Mouse (Mus musculus): ENCODE results near the gene Ammecr1. TPM values are rescaled to one million over a fixed set of nuclear protein-coding genes. Genes with fewer than 3 reads are reported as not detected.

Ammecr1 gene
- polyA plus RNA-seq, 1 experiment from 2014 or later = 4.1 TPM

DNA sequence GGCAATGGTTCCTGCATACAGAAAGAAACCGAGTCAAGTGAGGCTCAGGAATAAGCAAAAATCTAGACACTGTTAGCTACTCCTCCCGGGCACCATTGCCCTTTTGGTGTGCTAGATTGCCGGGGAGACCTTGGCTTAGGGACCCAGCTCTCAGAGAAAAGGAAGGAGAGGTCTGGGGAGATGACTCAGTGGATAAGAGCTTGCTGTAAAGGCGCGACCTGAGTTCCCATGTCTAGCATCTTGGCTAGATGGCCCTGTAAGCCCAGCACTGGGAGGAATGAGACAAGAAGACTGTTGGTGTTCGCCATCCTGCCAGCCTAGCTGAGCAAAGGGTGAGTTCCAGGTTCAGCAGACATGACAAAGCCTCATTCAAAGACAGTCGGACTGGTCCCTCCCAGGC, 127.1 kb downstream of the Ammecr1 start:
- Histone ChIP-seq H3K4me2 (ENCODE audit: low read depth, low read length) (no peak overlapping the region), H3K9ac (replicated peaks; ENCODE audit: low read depth, low read length) (no peak overlapping the region), H3K36me3 (ENCODE audit: control insufficient read depth, insufficient read depth, low read length) (no peaks in the 10 kb centered on the region), H3K4me3 (ENCODE audit: low read depth, low read length) (no peak overlapping the region), H3K4me1 (ENCODE audit: control insufficient read depth, insufficient read depth, low read length) (no peaks in the 10 kb centered on the region), H3K27me3 (ENCODE audit: control insufficient read depth, insufficient read depth, low read length) (no peaks in the 10 kb centered on the region), H3K27ac (ENCODE audit: low read depth, low read length) (no peak overlapping the region), H3K9me3 (ENCODE audit: control insufficient read depth, low read length) (no peaks in the 10 kb centered on the region)
- WGBS = 89% methylated on average over 7 of the region's 7 CpGs
- no peak for ATAC-seq (ENCODE audit: low read depth)

DNA sequence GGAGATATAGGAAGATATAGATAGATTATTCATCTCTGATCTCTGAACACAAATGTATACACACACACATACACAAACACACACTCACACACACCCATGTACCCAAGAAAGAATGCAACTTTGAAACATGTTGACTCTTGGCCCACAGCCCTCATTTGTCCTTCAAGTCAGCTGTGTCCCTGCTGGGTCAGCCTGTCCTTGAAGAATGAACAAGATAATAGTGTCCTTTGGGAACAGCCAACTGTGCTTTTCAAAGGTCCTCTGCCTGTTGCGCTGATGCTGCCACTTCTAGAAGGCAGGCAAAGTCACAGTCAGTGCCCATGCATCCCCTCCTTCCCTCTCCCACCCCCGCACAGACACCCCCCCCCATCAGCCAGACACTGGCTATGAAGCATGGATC, 127.7 kb downstream of the Ammecr1 start:
- no peaks in the 10 kb centered on the region for H3K36me3 ChIP-seq (ENCODE audit: control insufficient read depth, insufficient read depth, low read length)
- no peak overlapping the region for H3K27ac ChIP-seq (ENCODE audit: low read depth, low read length)
- 80% methylated on average over 1 of the region's 2 CpGs for WGBS
- no peak for ATAC-seq (ENCODE audit: low read depth)
- H3K4me2 ChIP-seq (ENCODE audit: low read depth, low read length) = no peak overlapping the region
- H3K4me3 ChIP-seq (ENCODE audit: low read depth, low read length) = no peak overlapping the region
- no peaks in the 10 kb centered on the region for H3K9me3 ChIP-seq (ENCODE audit: control insufficient read depth, low read length)
- H3K4me1 ChIP-seq (ENCODE audit: control insufficient read depth, insufficient read depth, low read length) = no peaks in the 10 kb centered on the region
- no peak overlapping the region for H3K9ac ChIP-seq (replicated peaks; ENCODE audit: low read depth, low read length)
- H3K27me3 ChIP-seq (ENCODE audit: control insufficient read depth, insufficient read depth, low read length) = no peaks in the 10 kb centered on the region

DNA sequence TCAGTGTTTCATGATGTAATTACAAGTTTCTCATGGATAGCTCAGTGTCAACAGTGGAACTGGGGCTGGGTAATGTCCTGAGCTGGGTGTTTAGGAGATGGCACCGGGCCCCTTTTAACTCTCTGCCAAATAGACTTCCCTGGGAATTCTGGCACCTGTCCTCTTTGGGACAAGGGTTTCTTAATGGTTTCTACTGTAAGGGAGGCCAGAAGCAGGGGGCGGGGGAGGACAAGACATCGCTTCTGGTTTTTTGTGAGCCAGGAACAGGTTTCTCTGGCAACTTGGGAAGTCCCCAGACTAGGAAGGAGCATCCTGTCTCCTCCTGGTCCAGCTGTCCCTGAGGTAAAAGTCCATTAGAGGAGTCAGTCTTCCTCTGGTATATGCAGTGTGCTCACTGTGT, 129.2 kb downstream of the Ammecr1 start:
- 88% methylated on average over 3 of the region's 3 CpGs for WGBS
- Histone ChIP-seq H3K4me2 (ENCODE audit: low read depth, low read length) (no peak overlapping the region), H3K36me3 (ENCODE audit: control insufficient read depth, insufficient read depth, low read length) (no peaks in the 10 kb centered on the region), H3K9ac (replicated peaks; ENCODE audit: low read depth, low read length) (no peak overlapping the region), H3K27me3 (ENCODE audit: control insufficient read depth, insufficient read depth, low read length) (no peaks in the 10 kb centered on the region), H3K9me3 (ENCODE audit: control insufficient read depth, low read length) (no peaks in the 10 kb centered on the region), H3K27ac (ENCODE audit: low read depth, low read length) (no peak overlapping the region), H3K4me3 (ENCODE audit: low read depth, low read length) (no peak overlapping the region), H3K4me1 (ENCODE audit: control insufficient read depth, insufficient read depth, low read length) (no peaks in the 10 kb centered on the region)
- ATAC-seq (ENCODE audit: low read depth) = no peak

DNA sequence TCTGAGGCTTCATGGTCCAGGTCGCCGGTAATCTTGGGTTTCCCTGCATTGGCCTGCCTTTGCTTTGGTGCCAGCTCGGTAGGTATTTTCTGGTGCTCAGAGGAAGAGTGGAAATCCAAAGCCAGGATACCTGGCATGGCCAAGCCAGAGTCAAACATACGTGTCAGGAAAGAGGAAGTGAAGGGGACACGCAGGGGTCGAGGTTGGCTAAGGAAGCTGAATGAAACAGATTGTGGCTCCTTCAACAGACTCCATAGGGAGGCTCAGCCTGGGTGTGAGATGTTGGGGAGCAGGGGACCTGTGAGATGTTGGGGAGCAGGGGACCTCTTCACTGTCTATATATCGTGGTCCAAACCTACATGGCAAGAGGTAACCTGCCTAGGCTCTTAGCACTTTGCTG, 130.1 kb downstream of the Ammecr1 start:
- H3K4me1 ChIP-seq (ENCODE audit: control insufficient read depth, insufficient read depth, low read length) = no peaks in the 10 kb centered on the region
- H3K4me2 ChIP-seq (ENCODE audit: low read depth, low read length) = no peak overlapping the region
- H3K4me3 ChIP-seq (ENCODE audit: low read depth, low read length) = no peak overlapping the region
- no peaks in the 10 kb centered on the region for H3K9me3 ChIP-seq (ENCODE audit: control insufficient read depth, low read length)
- no peak for ATAC-seq (ENCODE audit: low read depth)
- no peak overlapping the region for H3K9ac ChIP-seq (replicated peaks; ENCODE audit: low read depth, low read length)
- WGBS = 96% methylated on average over 7 of the region's 7 CpGs
- H3K27me3 ChIP-seq (ENCODE audit: control insufficient read depth, insufficient read depth, low read length) = no peaks in the 10 kb centered on the region
- H3K36me3 ChIP-seq (ENCODE audit: control insufficient read depth, insufficient read depth, low read length) = no peaks in the 10 kb centered on the region
- no peak overlapping the region for H3K27ac ChIP-seq (ENCODE audit: low read depth, low read length)

DNA sequence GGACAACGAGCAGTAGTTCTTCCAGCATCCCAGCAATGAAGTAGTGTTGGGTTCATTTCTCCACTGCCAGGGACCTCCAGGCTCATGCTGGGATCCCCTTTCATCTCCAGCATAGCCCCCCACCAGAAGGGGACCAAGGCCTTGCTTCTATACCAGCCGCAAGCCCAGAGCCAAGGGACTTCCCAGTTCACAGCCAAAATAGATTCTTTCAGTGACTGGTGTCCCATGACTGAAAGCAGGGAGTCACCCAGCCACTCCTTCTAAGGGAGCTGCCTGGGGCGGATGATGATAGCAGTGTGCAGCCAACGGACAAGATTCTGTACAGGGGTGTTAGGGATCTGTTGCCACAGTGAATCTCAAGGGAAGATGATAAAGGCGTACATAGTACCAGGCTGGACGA, 131.7 kb downstream of the Ammecr1 start:
- Histone ChIP-seq H3K27ac (ENCODE audit: low read depth, low read length) (no peak overlapping the region), H3K4me3 (ENCODE audit: low read depth, low read length) (no peak overlapping the region), H3K9me3 (ENCODE audit: control insufficient read depth, low read length) (no peaks in the 10 kb centered on the region), H3K4me1 (ENCODE audit: control insufficient read depth, insufficient read depth, low read length) (no peaks in the 10 kb centered on the region), H3K36me3 (ENCODE audit: control insufficient read depth, insufficient read depth, low read length) (no peaks in the 10 kb centered on the region), H3K9ac (replicated peaks; ENCODE audit: low read depth, low read length) (no peak overlapping the region), H3K27me3 (ENCODE audit: control insufficient read depth, insufficient read depth, low read length) (no peaks in the 10 kb centered on the region), H3K4me2 (ENCODE audit: low read depth, low read length) (no peak overlapping the region)
- WGBS = 89% methylated on average over 6 of the region's 6 CpGs
- ATAC-seq (ENCODE audit: low read depth) = no peak

DNA sequence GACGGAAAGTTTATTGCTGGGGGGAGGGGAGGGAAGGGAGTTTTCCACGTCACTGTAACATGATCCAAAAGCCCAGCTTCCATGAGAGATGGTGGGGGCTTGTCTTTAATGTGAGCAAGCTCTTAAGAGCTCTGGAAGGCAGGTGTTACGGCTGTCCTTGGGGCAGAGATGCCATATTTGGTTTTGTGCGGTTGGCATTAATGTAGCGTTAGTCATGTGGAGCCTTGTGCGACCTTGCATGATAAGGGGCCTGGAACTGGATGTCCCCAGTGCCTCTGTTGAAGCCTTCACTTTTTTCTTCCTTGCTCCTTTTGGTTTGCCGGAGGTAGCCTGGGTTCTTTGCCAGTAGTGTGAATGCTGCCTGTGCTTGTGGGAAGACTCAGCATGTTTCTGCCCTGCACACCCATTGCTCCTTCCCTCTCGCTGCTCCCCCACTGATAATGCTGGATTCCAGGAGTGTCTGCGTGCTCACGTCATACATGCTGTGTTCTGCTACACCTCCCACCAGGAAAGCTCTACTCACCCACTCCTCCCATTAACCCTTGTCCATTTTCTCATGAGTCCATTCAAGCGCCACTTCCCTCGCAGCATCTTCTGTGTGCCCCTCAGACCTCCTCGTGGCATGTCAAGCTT, 133.2 kb downstream of the Ammecr1 start:
- Histone ChIP-seq H3K9me3 (ENCODE audit: control insufficient read depth, low read length) (no peaks in the 10 kb centered on the region), H3K27ac (ENCODE audit: low read depth, low read length) (no peak overlapping the region)
- 78% methylated on average over 13 of the region's 13 CpGs for WGBS

DNA sequence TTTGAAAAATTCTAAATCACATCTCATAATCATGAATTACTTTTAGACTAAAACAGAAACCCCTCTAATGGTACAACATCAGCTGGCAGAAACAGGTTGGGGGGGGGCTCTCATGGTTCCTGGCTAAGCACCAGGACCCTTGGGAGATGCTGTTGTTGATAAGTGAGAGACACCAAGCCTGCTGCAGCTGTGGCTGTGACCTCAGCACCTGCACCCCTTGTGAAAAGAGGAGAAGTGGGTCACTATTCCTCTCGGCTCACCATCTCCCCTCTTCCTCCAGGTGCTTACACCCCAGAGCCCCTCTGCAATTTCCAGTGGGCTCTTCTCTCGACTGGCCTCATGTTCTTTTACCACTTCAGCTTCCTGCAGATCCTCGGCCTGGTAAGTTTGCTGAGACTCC, 134.3 kb downstream of the Ammecr1 start:
- Histone ChIP-seq H3K4me2 (ENCODE audit: low read depth, low read length) (no peak overlapping the region), H3K4me1 (ENCODE audit: control insufficient read depth, insufficient read depth, low read length) (no peaks in the 10 kb centered on the region), H3K36me3 (ENCODE audit: control insufficient read depth, insufficient read depth, low read length) (no peaks in the 10 kb centered on the region), H3K9me3 (ENCODE audit: control insufficient read depth, low read length) (no peaks in the 10 kb centered on the region), H3K27ac (ENCODE audit: low read depth, low read length) (no peak overlapping the region), H3K27me3 (ENCODE audit: control insufficient read depth, insufficient read depth, low read length) (no peaks in the 10 kb centered on the region), H3K4me3 (ENCODE audit: low read depth, low read length) (no peak overlapping the region), H3K9ac (replicated peaks; ENCODE audit: low read depth, low read length) (no peak overlapping the region)
- 62% methylated on average over 3 of the region's 3 CpGs for WGBS
- no peak for ATAC-seq (ENCODE audit: low read depth)

More for the DNA sequence above, 133.2 kb downstream of the Ammecr1 start:
- no peak for ATAC-seq (ENCODE audit: low read depth)
- Histone ChIP-seq H3K4me1 (ENCODE audit: control insufficient read depth, insufficient read depth, low read length) (no peaks in the 10 kb centered on the region), H3K36me3 (ENCODE audit: control insufficient read depth, insufficient read depth, low read length) (no peaks in the 10 kb centered on the region), H3K9ac (replicated peaks; ENCODE audit: low read depth, low read length) (no peak overlapping the region), H3K4me3 (ENCODE audit: low read depth, low read length) (no peak overlapping the region), H3K4me2 (ENCODE audit: low read depth, low read length) (no peak overlapping the region), H3K27me3 (ENCODE audit: control insufficient read depth, insufficient read depth, low read length) (no peaks in the 10 kb centered on the region)

DNA sequence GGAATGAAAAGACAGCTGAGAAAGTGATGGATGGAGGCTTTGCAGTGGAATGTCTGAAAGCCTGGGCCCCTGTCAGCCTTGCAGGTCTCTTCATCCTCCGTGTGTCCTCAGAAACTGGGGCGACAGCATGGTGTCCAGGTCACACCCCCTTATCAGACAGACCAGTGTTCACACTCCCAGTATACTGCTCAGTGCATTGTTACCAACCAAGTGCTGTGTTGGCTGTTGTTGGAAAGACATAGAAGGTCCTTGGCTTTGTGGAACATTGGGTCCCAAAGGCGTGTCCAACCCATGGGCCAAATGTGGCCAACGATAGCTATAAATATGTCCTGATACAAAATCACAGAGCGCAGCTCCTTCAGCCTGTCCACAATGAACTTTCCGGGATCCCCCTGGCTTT, 136.0 kb downstream of the Ammecr1 start:
- Histone ChIP-seq H3K27ac (ENCODE audit: low read depth, low read length) (no peak overlapping the region), H3K4me2 (ENCODE audit: low read depth, low read length) (no peak overlapping the region), H3K9me3 (ENCODE audit: control insufficient read depth, low read length) (no peaks in the 10 kb centered on the region), H3K27me3 (ENCODE audit: control insufficient read depth, insufficient read depth, low read length) (no peaks in the 10 kb centered on the region), H3K4me3 (ENCODE audit: low read depth, low read length) (no peak overlapping the region), H3K4me1 (ENCODE audit: control insufficient read depth, insufficient read depth, low read length) (no peaks in the 10 kb centered on the region), H3K36me3 (ENCODE audit: control insufficient read depth, insufficient read depth, low read length) (no peaks in the 10 kb centered on the region), H3K9ac (replicated peaks; ENCODE audit: low read depth, low read length) (no peak overlapping the region)
- 96% methylated on average over 6 of the region's 6 CpGs for WGBS
- no peak for ATAC-seq (ENCODE audit: low read depth)

DNA sequence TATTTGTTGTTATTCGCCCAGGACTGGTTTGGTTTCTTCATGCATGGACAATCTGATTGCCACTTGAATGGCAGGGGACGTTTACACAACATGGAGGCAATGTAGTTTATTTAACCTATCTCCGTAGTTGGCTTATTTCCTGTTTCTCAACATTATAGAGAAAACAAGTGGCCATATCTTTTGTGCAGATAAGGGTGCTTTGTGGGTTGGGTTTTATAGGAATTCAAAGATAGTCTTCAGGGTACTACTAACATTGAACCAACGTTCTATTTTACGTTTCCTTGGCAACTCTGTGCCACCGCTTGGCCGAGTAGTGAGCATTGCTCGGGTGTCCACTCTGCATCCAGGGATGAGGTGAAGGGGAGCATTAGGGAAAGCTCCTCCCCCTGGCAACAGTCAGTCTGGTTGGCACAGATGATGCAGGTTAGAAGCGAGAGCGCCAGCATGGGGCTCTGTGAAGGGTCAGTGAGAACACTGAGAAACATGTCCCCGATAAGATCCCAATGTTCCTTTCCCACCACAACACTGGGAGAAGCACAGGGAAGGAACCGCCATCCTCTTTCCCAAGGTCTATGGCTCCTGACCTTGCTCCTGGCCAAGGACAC, 136.6 kb downstream of the Ammecr1 start:
- WGBS = 84% methylated on average over 12 of the region's 12 CpGs
- Histone ChIP-seq H3K9ac (replicated peaks; ENCODE audit: low read depth, low read length) (no peak overlapping the region), H3K36me3 (ENCODE audit: control insufficient read depth, insufficient read depth, low read length) (no peaks in the 10 kb centered on the region), H3K4me2 (ENCODE audit: low read depth, low read length) (no peak overlapping the region), H3K9me3 (ENCODE audit: control insufficient read depth, low read length) (no peaks in the 10 kb centered on the region), H3K27ac (ENCODE audit: low read depth, low read length) (no peak overlapping the region), H3K27me3 (ENCODE audit: control insufficient read depth, insufficient read depth, low read length) (no peaks in the 10 kb centered on the region), H3K4me1 (ENCODE audit: control insufficient read depth, insufficient read depth, low read length) (no peaks in the 10 kb centered on the region), H3K4me3 (ENCODE audit: low read depth, low read length) (no peak overlapping the region)
- ATAC-seq (ENCODE audit: low read depth) = no peak

Data from neural tube, embryonic 14.5 days (tissue).